Mouse (Mus musculus): ENCODE measurements around the gene Pias1. TPM values are rescaled to one million over a fixed set of nuclear protein-coding genes. Genes with fewer than 3 reads are reported as not detected.
"Not testable (repeated sequence)": the region's sequence is repeated elsewhere in the genome, so short reads cannot be mapped to it uniquely, and the experiment has no call there.

Pias1 gene
- polyA plus RNA-seq, 1 experiment from 2014 or later = 60.7 TPM

GRCm38 (mm10) chr9:62903841-62904240 lies 83.9 kb downstream of the Pias1 start:
- no peak for DNase-seq (ENCODE audit: low spot score)
- H3K27me3 ChIP-seq (ENCODE audit: control insufficient read depth, insufficient read depth, low read length) = no peaks in the 10 kb centered on the region
- no peak overlapping the region for H3K9ac ChIP-seq (replicated peaks; ENCODE audit: low read length)
- no peak overlapping the region for H3K27ac ChIP-seq (replicated peaks; ENCODE audit: low read depth, low read length)
- no peak overlapping the region for H3K4me3 ChIP-seq (ENCODE audit: low read depth, low read length)
- no peak overlapping the region for H3K4me2 ChIP-seq (ENCODE audit: low read depth, low read length)
- no peak for ATAC-seq (replicated peaks; ENCODE audit: insufficient number of reproducible peaks, low FRiP score, low TSS enrichment, low read depth)
- WGBS = 96% methylated on average over 2 of the region's 2 CpGs
- H3K9me3 ChIP-seq (replicated peaks; ENCODE audit: control insufficient read depth, low read length) = no peaks in the 10 kb centered on the region
- H3K36me3 ChIP-seq (replicated peaks; ENCODE audit: control insufficient read depth, insufficient read depth, low read depth, low read length) = no peaks in the 10 kb centered on the region; the same call in none of the 2 replicates
- no peaks in the 10 kb centered on the region for H3K4me1 ChIP-seq (ENCODE audit: control insufficient read depth, insufficient read depth, low read length)

GRCm38 (mm10) chr9:62901736-62902135 lies 86.0 kb downstream of the Pias1 start:
- no peak overlapping the region for H3K4me2 ChIP-seq (ENCODE audit: low read depth, low read length)
- peak; percentile 34 for DNase-seq (ENCODE audit: low spot score)
- 90% methylated on average over 2 of the region's 2 CpGs for WGBS

GRCm38 (mm10) chr9:62894486-62894885 lies 93.2 kb downstream of the Pias1 start:
- DNase-seq (ENCODE audit: low spot score) = no peak
- H3K27me3 ChIP-seq (ENCODE audit: control insufficient read depth, insufficient read depth, low read length) = no peaks in the 10 kb centered on the region
- WGBS = 93% methylated on average over 1 of the region's 1 CpGs

More at GRCm38 (mm10) chr9:62901736-62902135, 86.0 kb downstream of the Pias1 start:
- no peaks in the 10 kb centered on the region for H3K4me1 ChIP-seq (ENCODE audit: control insufficient read depth, insufficient read depth, low read length)
- ATAC-seq (replicated peaks; ENCODE audit: insufficient number of reproducible peaks, low FRiP score, low TSS enrichment, low read depth) = no peak
- H3K27ac ChIP-seq (replicated peaks; ENCODE audit: low read depth, low read length) = no peak overlapping the region
- H3K4me3 ChIP-seq (ENCODE audit: low read depth, low read length) = no peak overlapping the region
- no peaks in the 10 kb centered on the region for H3K27me3 ChIP-seq (ENCODE audit: control insufficient read depth, insufficient read depth, low read length)
- no peaks in the 10 kb centered on the region for H3K9me3 ChIP-seq (replicated peaks; ENCODE audit: control insufficient read depth, low read length)
- H3K9ac ChIP-seq (replicated peaks; ENCODE audit: low read length) = no peak overlapping the region
- no peaks in the 10 kb centered on the region; the same call in none of the 2 replicates for H3K36me3 ChIP-seq (replicated peaks; ENCODE audit: control insufficient read depth, insufficient read depth, low read depth, low read length)

GRCm38 (mm10) chr9:62881871-62882270 lies 105.9 kb downstream of the Pias1 start:
- H3K4me3 ChIP-seq (ENCODE audit: low read depth, low read length) = no peak overlapping the region
- H3K36me3 ChIP-seq (replicated peaks; ENCODE audit: control insufficient read depth, insufficient read depth, low read depth, low read length) = peaks cover 7% of the 10 kb centered on the region
- no peaks in the 10 kb centered on the region for H3K4me1 ChIP-seq (ENCODE audit: control insufficient read depth, insufficient read depth, low read length)
- DNase-seq (ENCODE audit: low spot score) (no peak), ATAC-seq (replicated peaks; ENCODE audit: insufficient number of reproducible peaks, low FRiP score, low TSS enrichment, low read depth) (no peak)
- no peaks in the 10 kb centered on the region for H3K27me3 ChIP-seq (ENCODE audit: control insufficient read depth, insufficient read depth, low read length)
- H3K9ac ChIP-seq (replicated peaks; ENCODE audit: low read length) = no peak overlapping the region
- H3K4me2 ChIP-seq (ENCODE audit: low read depth, low read length) = no peak overlapping the region
- WGBS = 77% methylated on average over 12 of the region's 12 CpGs
- H3K9me3 ChIP-seq (replicated peaks; ENCODE audit: control insufficient read depth, low read length) = no peaks in the 10 kb centered on the region
- H3K27ac ChIP-seq (replicated peaks; ENCODE audit: low read depth, low read length) = no peak overlapping the region

More at GRCm38 (mm10) chr9:62894486-62894885, 93.2 kb downstream of the Pias1 start:
- no peaks in the 10 kb centered on the region for H3K4me1 ChIP-seq (ENCODE audit: control insufficient read depth, insufficient read depth, low read length)
- peaks cover 5% of the 10 kb centered on the region for H3K36me3 ChIP-seq (replicated peaks; ENCODE audit: control insufficient read depth, insufficient read depth, low read depth, low read length)
- H3K9ac ChIP-seq (replicated peaks; ENCODE audit: low read length) = no peak overlapping the region
- H3K27ac ChIP-seq (replicated peaks; ENCODE audit: low read depth, low read length) = no peak overlapping the region
- no peak overlapping the region for H3K4me2 ChIP-seq (ENCODE audit: low read depth, low read length)
- no peak for ATAC-seq (replicated peaks; ENCODE audit: insufficient number of reproducible peaks, low FRiP score, low TSS enrichment, low read depth)
- no peak overlapping the region for H3K4me3 ChIP-seq (ENCODE audit: low read depth, low read length)
- H3K9me3 ChIP-seq (replicated peaks; ENCODE audit: control insufficient read depth, low read length) = no peaks in the 10 kb centered on the region

GRCm38 (mm10) chr9:62877825-62878224 lies 109.9 kb downstream of the Pias1 start:
- ATAC-seq (replicated peaks; ENCODE audit: insufficient number of reproducible peaks, low FRiP score, low TSS enrichment, low read depth) (no peak), DNase-seq (ENCODE audit: low spot score) (no peak)
- peaks cover 3% of the 10 kb centered on the region; the same call in 1 of the 2 replicates for H3K36me3 ChIP-seq (replicated peaks; ENCODE audit: control insufficient read depth, insufficient read depth, low read depth, low read length)

GRCm38 (mm10) chr9:62876966-62877616 lies 110.6 kb downstream of the Pias1 start:
- no peak overlapping the region for H3K27ac ChIP-seq (replicated peaks; ENCODE audit: low read depth, low read length)
- no peaks in the 10 kb centered on the region for H3K27me3 ChIP-seq (ENCODE audit: control insufficient read depth, insufficient read depth, low read length)
- no peak for DNase-seq (ENCODE audit: low spot score)
- no peak overlapping the region for H3K4me2 ChIP-seq (ENCODE audit: low read depth, low read length)
- H3K9ac ChIP-seq (replicated peaks; ENCODE audit: low read length) = no peak overlapping the region
- no peaks in the 10 kb centered on the region for H3K9me3 ChIP-seq (replicated peaks; ENCODE audit: control insufficient read depth, low read length)
- 79% methylated on average over 7 of the region's 7 CpGs for WGBS
- no peak overlapping the region for H3K4me3 ChIP-seq (ENCODE audit: low read depth, low read length)
- no peak for ATAC-seq (replicated peaks; ENCODE audit: insufficient number of reproducible peaks, low FRiP score, low TSS enrichment, low read depth)
- H3K36me3 ChIP-seq (replicated peaks; ENCODE audit: control insufficient read depth, insufficient read depth, low read depth, low read length) = no peaks in the 10 kb centered on the region
- no peaks in the 10 kb centered on the region for H3K4me1 ChIP-seq (ENCODE audit: control insufficient read depth, insufficient read depth, low read length)

More at GRCm38 (mm10) chr9:62877825-62878224, 109.9 kb downstream of the Pias1 start:
- Histone ChIP-seq H3K4me3 (ENCODE audit: low read depth, low read length) (no peak overlapping the region), H3K4me2 (ENCODE audit: low read depth, low read length) (no peak overlapping the region), H3K4me1 (ENCODE audit: control insufficient read depth, insufficient read depth, low read length) (no peaks in the 10 kb centered on the region), H3K9ac (replicated peaks; ENCODE audit: low read length) (no peak overlapping the region), H3K27me3 (ENCODE audit: control insufficient read depth, insufficient read depth, low read length) (no peaks in the 10 kb centered on the region), H3K9me3 (replicated peaks; ENCODE audit: control insufficient read depth, low read length) (no peaks in the 10 kb centered on the region), H3K27ac (replicated peaks; ENCODE audit: low read depth, low read length) (no peak overlapping the region)
- 73% methylated on average over 2 of the region's 2 CpGs for WGBS

- Histone ChIP-seq H3K4me1 (ENCODE audit: control insufficient read depth, insufficient read depth, low read length) (no peaks in the 10 kb centered on the region), H3K4me2 (ENCODE audit: low read depth, low read length) (no peak overlapping the region), H3K27me3 (ENCODE audit: control insufficient read depth, insufficient read depth, low read length) (no peaks in the 10 kb centered on the region), H3K36me3 (replicated peaks; ENCODE audit: control insufficient read depth, insufficient read depth, low read depth, low read length) (no peaks in the 10 kb centered on the region), H3K9me3 (replicated peaks; ENCODE audit: control insufficient read depth, low read length) (no peaks in the 10 kb centered on the region), H3K4me3 (ENCODE audit: low read depth, low read length) (no peak overlapping the region), H3K9ac (replicated peaks; ENCODE audit: low read length) (no peak overlapping the region), H3K27ac (replicated peaks; ENCODE audit: low read depth, low read length) (no peak overlapping the region)
- no peak for ATAC-seq (replicated peaks; ENCODE audit: insufficient number of reproducible peaks, low FRiP score, low TSS enrichment, low read depth)
- no peak for DNase-seq (ENCODE audit: low spot score)
Measured at GRCm38 (mm10) chr9:62870728-62871127, 117.0 kb downstream of the Pias1 start.

GRCm38 (mm10) chr9:62869236-62869635 lies 118.5 kb downstream of the Pias1 start:
- not testable (repeated sequence) for H3K4me2 ChIP-seq (ENCODE audit: low read depth, low read length); ATAC-seq (replicated peaks; ENCODE audit: insufficient number of reproducible peaks, low FRiP score, low TSS enrichment, low read depth); H3K9ac ChIP-seq (replicated peaks; ENCODE audit: low read length); H3K27ac ChIP-seq (replicated peaks; ENCODE audit: low read depth, low read length); DNase-seq (ENCODE audit: low spot score); H3K9me3 ChIP-seq (replicated peaks; ENCODE audit: control insufficient read depth, low read length); H3K36me3 ChIP-seq (replicated peaks; ENCODE audit: control insufficient read depth, insufficient read depth, low read depth, low read length); H3K4me3 ChIP-seq (ENCODE audit: low read depth, low read length); H3K4me1 ChIP-seq (ENCODE audit: control insufficient read depth, insufficient read depth, low read length); H3K27me3 ChIP-seq (ENCODE audit: control insufficient read depth, insufficient read depth, low read length)
- 95% methylated on average over 4 of the region's 4 CpGs for WGBS

Measured in embryonic facial prominence, embryonic 11.5 days (tissue).